Mouse (Mus musculus) ovary, postnatal 10 days (tissue): Measurements from ENCODE around the gene Sh3pxd2a.

Source experiments
- DNase-seq: peaks from one replicate; pipeline ENCODE4 v3.0.0; 2022; ENCODE audit warnings: low spot score

The Sh3pxd2a gene

GRCm38 (mm10) chr19:47267066-47267465 is 197.1 kb downstream of the Sh3pxd2a start:
- DNase-seq, result no peak

- no peak for DNase-seq
Observed at GRCm38 (mm10) chr19:47266070-47266801, 198.0 kb downstream of the Sh3pxd2a start.

- peak; percentile 62 for DNase-seq
Observed at GRCm38 (mm10) chr19:47264322-47265092, 199.7 kb downstream of the Sh3pxd2a start.

GRCm38 (mm10) chr19:47263621-47264020 is 200.6 kb downstream of the Sh3pxd2a start:
- no peak for DNase-seq

GRCm38 (mm10) chr19:47261196-47261595 is 203.0 kb downstream of the Sh3pxd2a start:
- DNase-seq, result no peak

GRCm38 (mm10) chr19:47259581-47259980 is 204.6 kb downstream of the Sh3pxd2a start:
- DNase-seq, result no peak

- no peak for DNase-seq
Observed at GRCm38 (mm10) chr19:47255919-47256318, 208.3 kb downstream of the Sh3pxd2a start.

GRCm38 (mm10) chr19:47255036-47255435 is 209.2 kb downstream of the Sh3pxd2a start:
- no peak for DNase-seq

- DNase-seq, result no peak
Observed at GRCm38 (mm10) chr19:47253053-47253628, 211.1 kb downstream of the Sh3pxd2a start.

- DNase-seq, result no peak
Observed at GRCm38 (mm10) chr19:47250931-47251330, 213.3 kb downstream of the Sh3pxd2a start.

GRCm38 (mm10) chr19:47248906-47249568 is 215.2 kb downstream of the Sh3pxd2a start:
- DNase-seq, result no peak

- DNase-seq, result no peak
Observed at GRCm38 (mm10) chr19:47248296-47248695, 215.9 kb downstream of the Sh3pxd2a start.

- DNase-seq, result no peak
Observed at GRCm38 (mm10) chr19:47247791-47248190, 216.4 kb downstream of the Sh3pxd2a start.

GRCm38 (mm10) chr19:47245512-47245911 is 218.7 kb downstream of the Sh3pxd2a start:
- no peak for DNase-seq

GRCm38 (mm10) chr19:47242227-47242626 is 222.0 kb downstream of the Sh3pxd2a start:
- DNase-seq, result no peak

- DNase-seq, result no peak
Observed at GRCm38 (mm10) chr19:47240957-47241356, 223.2 kb downstream of the Sh3pxd2a start.

- no peak for DNase-seq
Observed at GRCm38 (mm10) chr19:47240076-47240475, 224.1 kb downstream of the Sh3pxd2a start.

- DNase-seq, result no peak
Observed at GRCm38 (mm10) chr19:47233087-47233486, 231.1 kb downstream of the Sh3pxd2a start.

GRCm38 (mm10) chr19:47232077-47232865 is 231.9 kb downstream of the Sh3pxd2a start:
- DNase-seq, result no peak

- DNase-seq, result no peak
Observed at GRCm38 (mm10) chr19:47231389-47231788, 232.8 kb downstream of the Sh3pxd2a start.

- DNase-seq, result no peak
Observed at GRCm38 (mm10) chr19:47230682-47231081, 233.5 kb downstream of the Sh3pxd2a start.

GRCm38 (mm10) chr19:47230082-47230481 is 234.1 kb downstream of the Sh3pxd2a start:
- DNase-seq, result no peak
